Mouse (Mus musculus): ENCODE data around the gene B230217C12Rik. TPM values are rescaled to one million over a fixed set of nuclear protein-coding genes. Genes with fewer than 3 reads are reported as not detected.

Gene B230217C12Rik
- polyA plus RNA-seq, 1 experiment from 2014 or later: 14.0 TPM

Other genes starting within 250 kb of the B230217C12Rik start
- gene Epop, start 211.1 kb upstream of the B230217C12Rik start, polyA plus RNA-seq (2016; fragmentation: Nextera tagmentation; extraction: Ambion mirVana): 16.1 and 23.8 TPM in 2 replicates
- 2.5 TPM in 2 replicates for gene Mllt6, start 177.4 kb upstream of the B230217C12Rik start, polyA plus RNA-seq (2016; fragmentation: Nextera tagmentation; extraction: Ambion mirVana)
- gene Cisd3, start 155.0 kb upstream of the B230217C12Rik start, polyA plus RNA-seq (2016; fragmentation: Nextera tagmentation; extraction: Ambion mirVana): 9.4 and 15.3 TPM in 2 replicates
- gene Pcgf2, start 140.3 kb upstream of the B230217C12Rik start, polyA plus RNA-seq (2016; fragmentation: Nextera tagmentation; extraction: Ambion mirVana): 21.0 and 21.5 TPM in 2 replicates
- 626 and 675 TPM in 2 replicates for gene Psmb3, start 137.4 kb upstream of the B230217C12Rik start, polyA plus RNA-seq (2016; fragmentation: Nextera tagmentation; extraction: Ambion mirVana)
- 1.6 and 1.9 TPM in 2 replicates for gene Pip4k2b, start 96.1 kb upstream of the B230217C12Rik start, polyA plus RNA-seq (2016; fragmentation: Nextera tagmentation; extraction: Ambion mirVana)
- gene Cwc25, start 74.2 kb upstream of the B230217C12Rik start, polyA plus RNA-seq (2016; fragmentation: Nextera tagmentation; extraction: Ambion mirVana): 17.8 and 21.6 TPM in 2 replicates
- gene 1700001P01Rik, start 64.9 kb upstream of the B230217C12Rik start, polyA plus RNA-seq (2016; fragmentation: Nextera tagmentation; extraction: Ambion mirVana): 0.43 and 0.74 TPM in 2 replicates
- gene Rpl23, start 58.3 kb upstream of the B230217C12Rik start, polyA plus RNA-seq (2016; fragmentation: Nextera tagmentation; extraction: Ambion mirVana): 449 and 506 TPM in 2 replicates
- 90.0 and 110 TPM in 2 replicates for gene Lasp1, start 41.8 kb upstream of the B230217C12Rik start, polyA plus RNA-seq (2016; fragmentation: Nextera tagmentation; extraction: Ambion mirVana)
- 0.50 and 0.60 TPM in 2 replicates for gene Fbxo47, start 43.4 kb downstream of the B230217C12Rik start, polyA plus RNA-seq (2016; fragmentation: Nextera tagmentation; extraction: Ambion mirVana)
- gene Plxdc1, start 145.7 kb downstream of the B230217C12Rik start, polyA plus RNA-seq (2016; fragmentation: Nextera tagmentation; extraction: Ambion mirVana): not detected in 2 replicates
- gene Arl5c, start 155.4 kb downstream of the B230217C12Rik start, polyA plus RNA-seq (2016; fragmentation: Nextera tagmentation; extraction: Ambion mirVana): 12.4 and 17.8 TPM in 2 replicates
- gene Cacnb1, start 182.3 kb downstream of the B230217C12Rik start, polyA plus RNA-seq (2016; fragmentation: Nextera tagmentation; extraction: Ambion mirVana): 3.4 and 6.5 TPM in 2 replicates
- 1,186 and 1,476 TPM in 2 replicates for gene Rpl19, start 185.9 kb downstream of the B230217C12Rik start, polyA plus RNA-seq (2016; fragmentation: Nextera tagmentation; extraction: Ambion mirVana)
- 0.28 and 0.56 TPM in 2 replicates for gene Stac2, start 212.7 kb downstream of the B230217C12Rik start, polyA plus RNA-seq (2016; fragmentation: Nextera tagmentation; extraction: Ambion mirVana)

Data from limb, embryonic 10.5 days (tissue).